Mouse (Mus musculus): ENCODE results near the gene Polr1b.

The Polr1b gene

DNA sequence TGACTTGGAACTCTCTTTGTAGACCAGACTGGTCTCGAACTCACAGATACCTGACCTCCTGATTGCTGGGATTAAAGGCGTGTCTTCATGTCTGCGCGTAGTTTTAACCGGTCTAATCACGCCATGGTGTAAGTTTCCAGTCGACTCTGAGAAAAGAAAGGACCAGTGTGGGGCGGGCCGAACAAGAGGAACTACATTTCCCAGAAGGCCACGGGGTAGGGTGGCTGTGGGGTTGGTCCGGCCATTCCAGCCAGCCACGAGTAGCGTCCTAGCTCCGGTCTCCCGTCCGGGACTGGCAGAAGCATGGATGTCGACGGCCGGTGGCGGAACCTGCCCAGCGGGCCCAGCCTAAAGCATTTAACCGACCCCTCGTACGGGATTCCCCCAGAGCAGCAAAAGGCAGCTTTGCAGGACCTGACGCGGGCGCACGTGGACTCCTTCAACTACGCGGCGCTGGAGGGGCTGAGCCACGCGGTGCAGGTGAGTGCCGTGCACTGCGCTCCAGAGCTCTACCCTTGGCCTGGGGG is at the start of gene Polr1b:
Gene Polr1b, plus strand, starts transcription at position 212 of the 527 bp plus-strand sequence.
- peak; percentile 96 for DNase-seq (ENCODE audit: low read depth)

DNA sequence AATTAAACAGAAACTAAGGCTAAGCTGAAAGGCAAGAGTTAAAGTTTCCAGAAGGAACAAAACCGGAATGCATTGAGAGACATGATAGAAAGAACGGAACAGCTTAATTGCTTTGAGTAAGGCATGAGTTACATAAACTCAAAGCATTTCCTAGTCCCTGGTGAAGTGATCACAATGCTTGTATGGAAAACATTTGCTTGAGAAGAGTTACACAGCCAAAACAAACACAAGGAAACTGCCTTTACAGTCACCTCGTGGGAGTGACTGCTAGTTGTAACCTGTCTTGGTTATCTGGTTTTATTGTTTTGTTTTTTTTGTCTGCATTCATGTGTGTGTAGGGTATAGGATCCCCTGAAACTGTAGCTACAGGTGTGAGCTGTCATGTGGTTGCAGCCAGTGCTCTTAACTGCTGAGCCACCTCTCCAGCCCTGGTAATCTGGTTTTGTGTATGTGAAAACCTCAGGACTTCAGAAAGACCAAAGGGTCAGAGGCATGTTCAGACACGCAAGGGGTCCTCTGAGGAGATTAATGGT is 48.3 kb upstream of the Polr1b start:
- DNase-seq (ENCODE audit: low read depth), result no peak

DNA sequence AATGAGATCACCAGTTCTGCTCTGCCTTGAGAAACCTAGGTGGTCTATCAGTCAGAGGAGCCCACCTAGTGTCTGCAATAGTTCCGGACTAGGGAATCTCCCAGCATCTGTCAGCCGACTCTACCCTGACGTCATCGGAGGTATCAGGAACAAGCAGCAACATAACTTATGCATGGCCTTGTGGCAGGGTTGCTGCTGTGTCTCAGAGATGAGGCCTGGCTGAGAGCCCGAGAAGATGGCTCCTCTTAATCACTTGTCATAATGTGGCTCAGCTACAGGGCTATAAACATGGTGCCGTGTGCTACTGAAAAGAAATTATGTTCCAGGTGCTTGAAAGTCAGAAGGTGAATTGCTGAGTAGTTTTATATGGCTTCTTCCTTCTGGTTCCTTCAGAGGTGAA is 45.1 kb upstream of the Polr1b start:
- DNase-seq (ENCODE audit: low read depth), result no peak

DNA sequence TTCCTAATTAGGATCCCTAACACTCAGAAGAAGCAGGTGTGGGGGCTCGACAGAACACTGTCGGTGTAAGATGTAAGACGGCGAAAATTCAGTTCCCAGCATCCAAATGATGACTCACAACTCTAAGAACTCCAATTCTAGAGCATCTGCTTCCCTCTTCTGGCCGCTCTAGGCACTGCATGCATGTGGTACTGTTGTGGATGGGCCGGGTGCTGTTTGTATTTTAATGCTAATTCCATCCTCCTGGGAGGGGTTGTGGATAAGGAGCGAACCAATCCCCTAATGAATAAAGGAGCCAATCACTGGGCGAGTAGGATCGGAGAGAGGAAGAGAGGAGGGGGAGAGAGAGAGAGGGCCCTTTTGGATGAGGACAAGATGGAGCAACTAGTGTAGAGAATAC is 44.2 kb upstream of the Polr1b start:
- peak; percentile 54 for DNase-seq (ENCODE audit: low read depth)

DNA sequence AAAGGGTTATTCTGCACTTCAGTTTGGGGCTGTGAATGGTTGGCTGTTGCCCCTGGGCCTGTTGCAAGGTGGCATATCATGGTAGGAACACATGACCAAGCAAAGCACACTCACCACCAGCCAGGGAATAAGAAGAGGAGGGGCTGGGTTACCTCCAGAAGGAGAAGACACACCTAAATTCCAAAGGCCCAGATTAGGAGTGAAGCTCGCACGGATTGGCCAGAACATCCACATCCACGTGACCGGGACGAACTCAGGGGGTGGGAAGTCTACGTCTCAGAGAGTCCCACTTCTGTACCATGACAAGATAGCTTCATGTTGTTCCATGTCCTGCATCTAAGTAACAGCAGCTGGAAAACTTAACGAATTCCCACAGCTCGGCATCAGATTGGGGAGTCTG is 43.5 kb upstream of the Polr1b start:
- no peak for DNase-seq (ENCODE audit: low read depth)

DNA sequence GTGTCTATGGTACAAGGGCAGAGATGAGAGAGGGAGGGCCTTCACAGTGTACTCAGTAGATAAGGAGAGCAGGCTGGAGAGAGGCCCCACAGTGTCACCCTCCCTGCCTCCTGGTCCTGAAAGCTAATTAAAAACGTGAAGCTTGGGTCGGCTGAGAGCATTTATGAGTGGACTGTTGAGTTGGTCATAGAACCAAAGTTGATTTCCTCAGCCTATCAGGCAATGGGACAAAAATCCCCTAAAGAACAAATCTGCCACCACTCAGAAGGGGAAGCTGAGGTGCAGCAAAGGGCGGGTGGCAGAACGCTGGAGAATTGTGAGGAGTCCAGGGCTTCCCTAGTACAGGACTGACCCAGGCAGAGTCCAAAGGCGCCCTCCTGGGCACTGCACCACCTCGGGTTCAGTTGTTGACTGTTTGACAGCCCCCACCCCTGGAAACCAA is 42.9 kb upstream of the Polr1b start:
- no peak for DNase-seq (ENCODE audit: low read depth)

DNA sequence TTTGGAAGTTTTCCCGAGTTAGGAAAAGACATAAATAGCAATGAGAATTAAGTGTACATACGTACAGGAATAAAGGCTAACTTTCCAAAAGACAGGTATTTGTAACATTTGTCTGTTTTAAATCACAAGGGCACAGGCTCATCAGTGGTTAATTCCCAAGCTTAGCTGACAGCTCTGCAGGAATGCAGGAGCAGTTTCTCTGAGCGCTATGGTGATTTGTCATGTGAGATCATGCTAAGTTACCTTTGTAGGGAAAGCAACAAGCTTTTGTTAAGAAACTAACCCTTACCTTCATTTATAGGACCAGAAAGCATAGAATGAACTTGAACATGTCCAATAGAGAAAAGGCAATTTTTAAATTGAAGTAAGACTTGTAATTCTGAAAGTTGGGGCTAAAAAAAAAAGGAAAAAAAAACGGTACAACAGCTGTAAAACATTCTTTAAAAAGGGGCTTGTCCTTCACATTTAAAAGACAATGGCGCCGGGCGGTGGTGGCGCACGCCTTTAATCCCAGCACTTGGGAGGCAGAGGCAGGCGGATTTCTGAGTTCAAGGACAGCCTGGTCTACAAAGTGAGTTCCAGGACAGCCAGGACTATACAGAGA is 39.2 kb upstream of the Polr1b start:
- no peak for DNase-seq (ENCODE audit: low read depth)

DNA sequence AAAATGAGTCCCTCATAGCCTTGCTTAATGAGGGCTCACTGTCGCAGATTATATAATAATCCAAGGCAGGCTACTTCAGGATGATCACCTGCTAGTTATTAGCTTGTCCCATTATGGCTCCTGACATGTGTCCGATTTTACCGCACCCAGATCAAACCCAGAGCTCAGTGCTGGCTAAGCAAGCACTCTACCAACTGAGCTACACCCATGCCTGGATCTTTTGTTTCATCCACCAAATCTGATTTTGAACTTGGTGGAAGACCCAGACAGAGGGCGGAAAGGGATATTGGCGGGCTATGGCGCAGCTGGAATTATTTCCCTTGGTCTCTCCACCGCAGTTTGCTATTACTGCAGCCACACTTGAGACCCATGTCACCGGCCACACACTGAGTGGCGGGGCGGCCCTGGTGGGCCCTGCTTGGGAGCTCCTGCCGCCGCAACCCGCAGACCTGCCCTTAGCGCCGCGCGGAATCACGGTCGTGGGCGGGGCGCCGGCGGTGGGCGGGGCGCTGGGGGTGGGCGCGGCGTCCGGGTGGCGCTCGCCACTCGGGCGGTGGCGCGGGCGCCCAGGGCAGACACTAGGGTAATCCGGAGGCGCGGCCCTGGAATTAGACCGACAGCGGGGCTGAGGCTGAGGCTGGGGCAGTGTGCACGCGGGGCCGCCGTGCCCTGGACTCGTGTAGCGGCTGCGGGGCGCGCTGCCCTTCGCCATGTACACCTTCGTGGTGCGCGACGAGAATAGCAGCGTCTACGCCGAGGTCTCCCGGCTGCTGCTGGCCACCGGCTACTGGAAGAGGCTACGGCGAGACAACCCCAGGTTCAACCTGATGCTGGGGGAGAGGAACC is 35.1 kb upstream of the Polr1b start, which contains the start of gene Ttl:
Gene Ttl, plus strand, starts transcription at position 506 of the 846 bp plus-strand sequence.
- peak; percentile 76 for DNase-seq (ENCODE audit: low read depth)

DNA sequence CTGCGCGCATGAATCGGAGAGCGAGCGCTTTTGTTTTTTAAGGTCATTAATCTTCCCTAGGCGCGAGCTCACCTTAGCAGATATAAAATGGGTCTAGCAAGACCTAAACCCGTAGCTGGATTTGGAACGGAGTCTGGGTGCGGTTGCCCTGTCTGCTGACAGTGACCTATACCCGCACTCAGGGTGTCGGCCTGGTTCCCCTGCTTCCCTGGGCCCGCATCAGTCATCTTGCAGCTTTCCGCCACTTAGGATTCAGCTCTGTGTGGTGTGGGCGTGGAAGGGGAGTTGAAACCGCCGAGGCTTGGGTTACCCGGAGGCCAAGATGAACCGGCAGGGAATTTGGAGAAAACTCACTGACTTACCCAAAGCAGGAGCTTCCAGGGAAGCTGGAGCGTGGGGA is 34.5 kb upstream of the Polr1b start:
- DNase-seq (ENCODE audit: low read depth), result peak; percentile 80

DNA sequence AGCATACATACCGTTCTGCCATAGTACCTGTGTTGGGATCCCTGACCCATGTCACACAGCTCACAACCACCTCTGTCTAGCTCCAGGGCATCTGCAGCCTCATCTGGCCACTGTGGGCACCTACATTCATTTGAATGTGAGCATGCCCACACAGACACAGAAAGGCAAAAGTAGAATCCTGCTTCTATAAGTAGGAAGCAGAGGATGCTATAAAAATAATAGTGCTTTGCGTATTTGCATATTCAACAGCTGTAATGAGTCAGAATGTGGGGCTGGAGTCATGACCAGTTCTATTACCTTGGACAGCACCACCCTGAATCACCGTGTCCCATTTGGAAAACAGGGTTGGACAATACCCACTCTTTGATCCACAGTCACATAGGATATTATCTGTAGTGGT is 30.5 kb upstream of the Polr1b start:
- DNase-seq (ENCODE audit: low read depth), result no peak

DNA sequence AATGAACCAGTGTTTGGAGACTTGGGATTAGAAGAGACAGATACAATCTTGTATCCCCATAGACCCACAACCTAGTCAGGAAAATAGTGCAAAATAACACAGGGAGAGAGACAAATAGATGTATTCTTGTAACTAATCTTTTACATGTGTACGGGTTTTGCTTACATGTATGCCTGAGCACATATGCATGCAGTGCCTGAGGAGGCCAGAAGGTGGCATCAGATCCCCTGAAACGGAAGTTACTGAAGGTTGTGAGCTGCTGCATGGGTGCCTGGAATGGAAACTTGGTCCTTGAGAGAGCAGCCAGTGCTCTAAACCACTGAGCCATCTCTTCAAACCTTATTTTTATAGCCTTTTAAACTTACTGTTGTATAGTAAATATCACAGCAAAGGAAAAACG is 22.5 kb upstream of the Polr1b start:
- DNase-seq (ENCODE audit: low read depth), result peak; percentile 33

DNA sequence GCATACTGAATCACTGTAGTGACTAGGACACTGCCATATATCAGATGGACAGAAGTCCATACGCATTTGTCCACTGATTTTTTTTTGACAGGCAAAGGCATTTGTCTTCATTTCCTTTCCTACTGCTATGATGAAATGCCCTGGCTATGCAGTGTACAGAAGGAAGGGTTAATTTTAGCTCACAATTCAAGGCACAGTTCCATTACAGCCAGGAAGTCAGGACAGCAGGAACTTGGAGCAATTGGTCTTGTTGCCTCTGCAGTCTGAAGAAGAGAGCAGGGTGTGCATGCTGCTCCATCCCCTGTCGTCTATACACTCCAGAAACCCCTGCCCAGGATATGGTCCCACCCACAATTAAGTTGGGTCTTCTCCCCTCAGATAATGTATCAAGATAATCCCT is 21.6 kb upstream of the Polr1b start:
- DNase-seq (ENCODE audit: low read depth), result no peak

DNA sequence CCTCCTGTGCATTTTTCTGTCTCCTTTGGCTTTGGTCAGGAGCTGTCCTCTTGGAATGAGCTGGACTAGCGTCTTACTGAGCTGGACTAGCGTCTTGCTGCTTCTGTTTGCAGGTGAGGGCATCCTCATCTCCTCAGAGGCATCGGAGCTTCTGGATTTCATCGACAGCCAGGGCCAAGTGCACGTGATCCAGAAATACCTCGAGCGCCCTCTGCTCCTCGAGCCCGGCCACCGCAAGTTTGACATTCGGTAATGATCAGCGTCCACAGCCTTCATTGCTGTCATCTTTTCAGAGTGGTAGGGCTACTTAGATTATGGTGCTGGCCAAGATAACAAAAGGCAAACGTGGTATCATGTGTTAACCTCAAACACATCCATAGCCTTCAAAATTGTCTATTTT is 19.7 kb upstream of the Polr1b start:
- no peak for DNase-seq (ENCODE audit: low read depth)

DNA sequence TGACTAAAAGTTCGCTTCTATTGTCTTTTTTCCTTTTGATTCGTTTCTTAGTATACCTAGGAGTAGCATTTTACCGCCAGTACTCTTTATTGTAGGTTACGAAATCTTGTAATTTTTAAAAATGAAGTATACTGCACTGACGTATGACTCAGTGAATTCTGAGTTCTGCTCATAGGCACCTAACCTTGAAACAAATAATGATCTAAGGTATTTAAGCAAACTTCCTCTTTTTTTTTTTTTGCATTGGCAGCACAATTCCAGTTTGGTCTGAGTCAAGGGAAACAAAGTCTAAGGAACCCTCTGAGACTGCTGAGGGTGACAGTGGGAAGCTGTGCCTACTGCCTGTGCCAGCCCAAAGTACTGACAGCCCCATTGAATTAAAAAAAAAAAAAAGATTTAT is 17.3 kb upstream of the Polr1b start:
- no peak for DNase-seq (ENCODE audit: low read depth)

DNA sequence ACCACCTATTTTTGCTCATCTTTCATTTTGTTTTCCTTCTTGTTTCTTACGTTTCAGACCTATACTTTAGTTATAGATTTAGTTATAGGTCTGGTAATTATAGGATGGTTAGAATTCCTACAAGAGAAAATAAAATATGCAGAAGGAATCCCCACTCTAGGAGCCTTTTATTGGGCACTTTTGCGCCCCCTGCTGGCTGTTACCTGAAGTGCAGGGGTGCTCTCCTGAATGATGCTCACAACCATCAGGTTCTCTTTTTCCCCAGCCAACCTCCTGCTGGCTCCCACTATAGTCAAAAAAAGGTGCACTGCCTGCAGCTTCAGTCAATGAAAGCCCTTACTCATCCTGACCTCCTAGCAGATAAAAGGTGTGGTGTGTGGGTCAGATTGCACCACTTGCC is 15.8 kb upstream of the Polr1b start:
- peak; percentile 70 for DNase-seq (ENCODE audit: low read depth)

DNA sequence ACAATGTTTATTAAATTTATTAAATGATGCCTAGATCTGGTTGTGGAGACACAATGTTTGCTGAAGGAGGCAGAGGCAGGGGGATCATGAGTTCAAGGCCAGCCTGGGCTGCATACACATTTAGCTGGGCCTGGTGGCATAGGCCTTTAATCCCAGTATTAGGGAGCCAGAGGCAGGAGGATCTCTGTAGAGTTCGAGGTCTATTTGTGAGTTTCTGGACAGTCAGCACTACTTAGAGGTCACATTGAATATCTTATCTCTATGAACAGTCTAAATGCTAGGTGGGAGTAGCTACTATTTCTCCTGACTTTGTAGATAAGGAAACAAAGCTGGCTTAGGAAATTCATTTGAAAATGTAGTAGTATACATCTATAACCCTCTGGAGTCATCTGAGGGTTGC is 13.3 kb upstream of the Polr1b start:
- DNase-seq (ENCODE audit: low read depth), result no peak

DNA sequence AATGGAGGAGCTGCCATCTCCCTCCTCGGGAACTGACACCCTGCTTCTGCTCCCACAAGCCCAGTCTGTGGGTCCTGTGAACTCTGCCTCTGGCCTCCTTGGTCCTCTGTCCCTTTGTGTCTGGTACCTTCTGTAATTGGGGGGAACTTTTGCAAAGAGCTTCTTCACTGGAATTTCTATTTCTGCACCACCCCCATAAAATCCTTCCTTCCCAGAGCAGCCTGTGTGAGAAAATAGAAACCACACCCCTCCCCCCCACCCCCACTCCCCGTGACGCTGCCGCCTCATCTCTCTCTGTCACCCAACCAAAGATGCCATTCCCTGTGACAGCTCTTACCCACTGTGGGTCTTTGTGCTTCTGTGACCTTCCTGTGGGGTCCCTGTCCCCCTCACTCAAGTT is 10.4 kb upstream of the Polr1b start:
- DNase-seq (ENCODE audit: low read depth), result no peak

DNA sequence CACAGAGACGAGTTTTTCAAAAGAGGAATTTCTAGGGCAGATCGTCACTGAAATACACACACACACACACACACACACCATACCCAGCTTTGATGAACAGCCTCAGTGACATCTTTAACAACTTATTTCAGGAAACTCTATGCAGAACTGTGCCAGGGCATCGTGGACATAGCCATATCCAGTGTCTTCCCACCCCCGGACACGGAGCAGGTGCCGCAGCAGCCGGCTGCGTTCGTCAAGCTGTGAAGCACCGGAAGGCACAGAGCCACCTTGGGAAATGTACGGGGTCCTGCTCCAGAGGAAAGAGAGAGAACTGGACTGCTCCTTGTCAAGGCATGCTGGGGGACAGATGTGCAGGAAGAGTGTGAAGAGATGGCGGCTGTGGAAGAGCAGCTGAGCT is 8.0 kb upstream of the Polr1b start:
- DNase-seq (ENCODE audit: low read depth), result no peak

DNA sequence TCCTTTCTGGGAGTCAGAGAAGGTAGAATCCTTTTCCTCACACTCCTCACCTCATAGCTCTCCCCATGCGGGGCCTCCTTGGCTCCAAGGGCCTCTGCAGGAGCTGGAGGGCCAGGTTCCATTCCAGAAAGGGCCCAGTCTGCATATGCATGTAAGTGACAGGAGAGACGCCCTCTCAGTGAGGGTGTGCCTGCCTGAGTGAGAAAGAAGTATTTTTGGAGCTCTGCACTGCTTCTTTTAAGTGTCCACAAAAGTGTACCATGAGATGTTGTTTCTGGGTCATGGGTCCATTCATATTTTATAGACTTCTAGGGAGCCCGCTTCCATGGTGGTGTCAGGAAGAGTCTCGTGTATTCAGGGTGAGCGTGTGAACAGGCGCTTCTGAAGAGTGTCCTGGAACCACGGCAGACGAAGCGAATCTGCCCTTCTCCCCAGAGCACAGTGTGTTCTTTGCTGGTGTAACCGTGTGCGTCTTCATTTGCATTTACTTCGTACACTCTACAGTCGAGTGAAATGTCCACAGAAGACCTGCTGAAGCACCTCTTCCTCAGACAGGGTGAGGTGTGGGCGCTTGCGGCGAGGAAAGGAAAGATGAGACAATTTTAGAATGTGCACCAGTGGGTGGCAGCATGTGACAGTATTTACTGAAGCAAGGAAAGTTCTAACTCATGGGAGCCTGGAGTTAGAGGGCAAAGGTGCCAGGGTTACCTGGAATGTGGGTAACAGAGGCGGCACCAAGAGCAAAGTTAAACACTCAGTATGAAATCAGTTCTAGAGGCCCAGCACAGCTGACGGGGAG is 6.7 kb upstream of the Polr1b start:
- DNase-seq (ENCODE audit: low read depth), result no peak

DNA sequence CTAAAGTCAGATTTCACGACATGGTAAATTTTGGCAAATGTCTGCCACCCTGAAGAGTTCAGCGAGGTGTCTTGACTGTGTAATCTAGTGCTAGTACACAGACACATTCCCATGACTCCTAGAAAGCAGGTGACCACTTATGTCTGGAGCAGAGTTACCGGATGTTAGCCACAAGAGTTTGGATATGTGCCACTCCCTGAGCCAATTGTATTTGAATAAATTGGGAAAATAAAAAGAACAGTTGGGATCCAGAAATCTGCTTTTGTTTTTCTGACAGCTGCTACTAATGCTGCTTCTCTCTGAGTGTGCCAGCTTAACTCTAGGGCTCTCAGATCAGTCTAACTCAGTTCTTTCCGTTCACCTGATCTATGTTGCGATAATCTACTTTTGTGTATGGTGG is 12.1 kb downstream of the Polr1b start:
- DNase-seq (ENCODE audit: low read depth), result no peak

DNA sequence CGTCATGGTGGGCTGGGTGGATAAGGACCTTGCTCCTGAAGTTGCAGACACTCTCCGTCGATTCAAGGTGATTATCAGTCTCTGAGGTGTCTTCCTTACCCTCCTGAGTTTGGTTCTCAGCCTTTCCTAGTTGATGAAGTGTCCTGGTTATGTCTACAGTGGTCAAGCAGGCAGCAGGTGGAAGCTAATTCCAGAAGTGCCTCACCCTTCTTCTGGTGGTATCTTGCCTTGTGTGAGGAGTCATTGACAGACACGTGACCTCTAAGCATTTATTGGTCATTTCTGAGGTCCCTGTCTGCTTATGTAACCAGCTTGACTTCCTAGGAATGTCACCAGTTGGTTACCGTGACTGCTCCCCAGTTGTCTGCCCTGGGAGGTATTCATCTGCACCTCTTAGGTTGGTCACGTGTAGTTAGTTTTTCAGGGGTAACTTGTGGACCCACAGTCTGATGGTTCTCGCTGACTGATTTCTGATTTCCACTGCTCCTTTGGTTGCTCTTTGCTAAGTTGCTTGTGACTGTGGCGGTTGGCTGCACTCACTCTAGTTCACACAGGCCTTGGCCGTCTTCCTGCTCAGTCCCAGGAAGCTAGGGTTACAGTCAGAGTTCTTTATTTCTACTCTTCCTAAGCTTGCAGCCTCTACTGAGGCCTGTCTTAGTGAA is 15.0 kb downstream of the Polr1b start:
- no peak for DNase-seq (ENCODE audit: low read depth)

DNA sequence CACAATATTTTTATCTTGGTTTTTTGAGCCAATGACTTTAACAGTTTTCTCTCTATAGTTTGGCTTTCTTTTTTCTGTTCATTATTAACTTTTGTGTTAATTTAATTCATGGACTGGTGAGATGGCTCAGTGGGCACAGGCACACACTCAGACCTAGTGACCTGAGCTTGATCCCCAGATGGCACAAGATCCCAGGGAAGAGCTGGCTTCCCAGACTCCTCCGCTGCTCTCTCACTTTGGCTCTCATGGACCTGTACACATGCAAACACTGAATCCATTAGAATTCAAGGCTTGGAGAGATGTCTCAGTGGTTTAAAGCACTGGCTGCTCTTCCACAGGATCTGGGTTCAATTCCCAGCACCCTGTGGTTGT is 15.6 kb downstream of the Polr1b start:
- DNase-seq (ENCODE audit: low read depth), result no peak

All from NIH3T3 (cell line).